Mouse (Mus musculus): Measurements from ENCODE around the gene Imp3. TPM values are rescaled to one million over a fixed set of nuclear protein-coding genes. Genes with fewer than 3 reads are reported as not detected.

Imp3 gene
- total RNA-seq, 1 experiment = 108 TPM

DNA sequence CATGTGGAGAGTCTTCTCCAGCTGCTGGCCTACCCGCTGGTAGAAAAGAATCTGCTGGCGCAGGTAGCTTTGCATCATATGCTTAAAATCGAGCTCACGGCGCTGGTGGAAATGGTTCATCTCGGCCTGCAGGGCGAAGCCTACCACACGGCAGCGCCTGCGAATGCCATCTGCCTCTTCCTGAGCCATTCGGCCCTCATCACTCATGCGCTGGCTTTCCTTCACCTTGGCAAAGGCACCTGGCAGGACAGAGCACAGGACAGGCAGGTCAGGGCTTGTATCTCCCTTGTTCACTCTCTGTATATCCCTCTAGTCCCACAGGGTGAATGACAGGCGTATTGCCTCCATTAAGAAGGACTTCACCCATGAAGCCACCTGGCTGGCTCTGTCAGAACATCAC, 18.8 kb upstream of the Imp3 start:
- H3K27ac ChIP-seq (ENCODE audit: insufficient read depth, low read depth, low read length, poor library complexity, severe bottlenecking) = no peak overlapping the region
- H3K9ac ChIP-seq (ENCODE audit: insufficient read depth, low read depth, low read length, poor library complexity, severe bottlenecking) = no peak overlapping the region
- in situ Hi-C loops (cut with MboI; ENCODE audit: low sequenced_read_pairs in 2 of 2, unreplicated experiment in 2 of 2) = no loop called here
- no peak for DNase-seq (ENCODE audit: low read depth, low spot score)
- no peak for TF ChIP-seq HCFC1 (IDR thresholded peaks at IDR 0.05; ENCODE audit: borderline replicate concordance, insufficient read depth, low read length)
- TF ChIP-seq ZC3H11A (IDR thresholded peaks at IDR 0.05; ENCODE audit: borderline replicate concordance, low read depth, low read length) = no peak
- TF ChIP-seq MAFK (IDR thresholded peaks at IDR 0.05; ENCODE audit: insufficient read depth, low read depth, low read length) = no peak
- TF ChIP-seq ZNF384 (IDR thresholded peaks at IDR 0.05; ENCODE audit: low read depth, low read length) = no peak
- no peak for TF ChIP-seq CHD2 (IDR thresholded peaks at IDR 0.05; ENCODE audit: low read depth, low read length)
- H3K9me3 ChIP-seq (ENCODE audit: control insufficient read depth, insufficient read depth, low read depth, low read length) = no peaks in the 10 kb centered on the region
- H3K4me1 ChIP-seq (ENCODE audit: control insufficient read depth in 2 of 2, insufficient read depth in 2 of 2, low read length in 2 of 2, poor library complexity in 1 of 2) = peaks cover 3 to 20% of the 10 kb centered on the region in 2 experiments; a peak in 1 of 4 replicates
- no peaks in the 10 kb centered on the region for H3K36me3 ChIP-seq (ENCODE audit: control insufficient read depth, insufficient read depth, low read length, poor library complexity, severe bottlenecking)
- no peak overlapping the region for H3K4me3 ChIP-seq (ENCODE audit: insufficient read depth in 1 of 2, low read depth in 1 of 2, low read length in 2 of 2, poor library complexity in 1 of 2, severe bottlenecking in 1 of 2)

DNA sequence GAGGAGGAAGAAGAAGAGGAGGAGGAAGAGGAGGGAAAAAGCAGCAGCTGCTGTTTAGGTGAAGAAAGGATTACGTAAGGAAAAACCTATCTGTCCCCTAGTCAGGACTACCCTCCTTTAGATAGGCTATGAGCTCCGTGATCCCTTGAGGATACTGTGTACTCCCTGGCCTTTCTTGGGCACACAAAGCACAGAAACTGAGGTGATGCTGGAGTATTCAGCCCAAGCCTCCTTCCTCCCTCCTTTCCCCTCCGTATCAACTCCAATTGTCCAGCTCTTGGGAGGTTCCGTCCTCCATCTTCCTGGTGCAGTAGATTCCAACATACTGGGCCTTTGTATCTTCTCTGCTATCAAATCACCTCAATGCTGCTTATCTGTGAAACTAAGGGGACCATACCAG, 14.5 kb upstream of the Imp3 start:
- in situ Hi-C loops (cut with MboI; ENCODE audit: low sequenced_read_pairs in 2 of 2, unreplicated experiment in 2 of 2) = no loop called here
- Histone ChIP-seq H3K4me3 (ENCODE audit: insufficient read depth in 1 of 2, low read depth in 1 of 2, low read length in 2 of 2, poor library complexity in 1 of 2, severe bottlenecking in 1 of 2) (no peak overlapping the region), H3K27ac (ENCODE audit: insufficient read depth, low read depth, low read length, poor library complexity, severe bottlenecking) (no peak overlapping the region), H3K9me3 (ENCODE audit: control insufficient read depth, insufficient read depth, low read depth, low read length) (no peaks in the 10 kb centered on the region), H3K36me3 (ENCODE audit: control insufficient read depth, insufficient read depth, low read length, poor library complexity, severe bottlenecking) (no peaks in the 10 kb centered on the region), H3K4me1 (ENCODE audit: control insufficient read depth in 2 of 2, insufficient read depth in 2 of 2, low read length in 2 of 2, poor library complexity in 1 of 2) (peaks cover 1 to 12% of the 10 kb centered on the region in 2 experiments; a peak in 1 of 4 replicates), H3K9ac (ENCODE audit: insufficient read depth, low read depth, low read length, poor library complexity, severe bottlenecking) (no peak overlapping the region)
- no peak for DNase-seq (ENCODE audit: low read depth, low spot score)
- TF ChIP-seq ZNF384 (IDR thresholded peaks at IDR 0.05; ENCODE audit: low read depth, low read length) (no peak), CHD2 (IDR thresholded peaks at IDR 0.05; ENCODE audit: low read depth, low read length) (no peak), HCFC1 (IDR thresholded peaks at IDR 0.05; ENCODE audit: borderline replicate concordance, insufficient read depth, low read length) (no peak), MAFK (IDR thresholded peaks at IDR 0.05; ENCODE audit: insufficient read depth, low read depth, low read length) (no peak), ZC3H11A (IDR thresholded peaks at IDR 0.05; ENCODE audit: borderline replicate concordance, low read depth, low read length) (no peak)

DNA sequence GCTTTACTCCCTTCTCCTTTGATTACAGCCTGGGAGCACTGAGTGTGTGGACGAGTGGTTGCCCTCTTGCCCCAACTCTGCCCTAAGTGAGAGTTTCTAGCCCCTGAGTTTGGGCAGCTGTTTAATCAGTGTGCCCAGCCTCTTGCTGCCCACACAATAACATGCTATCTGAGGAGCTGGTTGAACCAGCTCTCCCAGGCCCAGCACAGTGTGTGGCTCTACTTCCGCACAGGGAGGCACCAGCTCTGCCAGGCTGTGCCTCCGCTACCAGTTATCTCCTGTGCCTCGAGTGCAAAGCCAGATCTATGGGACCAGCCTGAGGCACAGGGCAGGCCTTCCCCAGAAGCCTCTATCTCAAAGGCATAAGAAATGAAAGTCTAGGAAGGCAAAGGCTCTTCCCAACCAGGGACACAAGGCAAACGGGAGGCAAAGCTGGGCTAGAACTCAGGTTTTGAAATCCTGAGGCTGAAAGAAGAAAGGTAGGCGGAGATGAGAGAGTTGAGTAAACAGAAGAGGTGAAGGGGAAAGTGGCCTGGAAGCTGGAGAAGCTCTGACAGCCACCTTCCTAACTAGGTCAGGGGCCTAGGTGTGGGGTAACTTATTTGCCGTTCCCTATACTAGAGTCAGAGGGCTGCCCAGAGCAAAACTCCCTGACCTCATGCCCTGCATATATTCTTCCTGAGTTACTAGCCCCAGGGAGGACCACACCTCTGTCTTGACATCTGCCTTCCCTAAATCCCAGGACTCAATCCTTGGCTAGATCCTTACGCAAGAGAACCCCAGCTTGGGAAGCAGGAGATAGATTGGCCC, 13.2 kb upstream of the Imp3 start:
- H3K27ac ChIP-seq (ENCODE audit: insufficient read depth, low read depth, low read length, poor library complexity, severe bottlenecking) = no peak overlapping the region
- DNase-seq (ENCODE audit: low read depth, low spot score) = no peak
- in situ Hi-C loops (cut with MboI; ENCODE audit: low sequenced_read_pairs in 2 of 2, unreplicated experiment in 2 of 2) = no loop called here
- no peaks in the 10 kb centered on the region for H3K9me3 ChIP-seq (ENCODE audit: control insufficient read depth, insufficient read depth, low read depth, low read length)
- no peak overlapping the region for H3K4me3 ChIP-seq (ENCODE audit: insufficient read depth in 1 of 2, low read depth in 1 of 2, low read length in 2 of 2, poor library complexity in 1 of 2, severe bottlenecking in 1 of 2)
- TF ChIP-seq ZC3H11A (IDR thresholded peaks at IDR 0.05; ENCODE audit: borderline replicate concordance, low read depth, low read length) (no peak), CHD2 (IDR thresholded peaks at IDR 0.05; ENCODE audit: low read depth, low read length) (no peak), ZNF384 (IDR thresholded peaks at IDR 0.05; ENCODE audit: low read depth, low read length) (no peak), MAFK (IDR thresholded peaks at IDR 0.05; ENCODE audit: insufficient read depth, low read depth, low read length) (no peak), HCFC1 (IDR thresholded peaks at IDR 0.05; ENCODE audit: borderline replicate concordance, insufficient read depth, low read length) (no peak)
- H3K9ac ChIP-seq (ENCODE audit: insufficient read depth, low read depth, low read length, poor library complexity, severe bottlenecking) = no peak overlapping the region
- no peaks in the 10 kb centered on the region for H3K36me3 ChIP-seq (ENCODE audit: control insufficient read depth, insufficient read depth, low read length, poor library complexity, severe bottlenecking)
- peaks cover 3 to 9% of the 10 kb centered on the region in 2 experiments; a peak in 2 of 4 replicates for H3K4me1 ChIP-seq (ENCODE audit: control insufficient read depth in 2 of 2, insufficient read depth in 2 of 2, low read length in 2 of 2, poor library complexity in 1 of 2)

DNA sequence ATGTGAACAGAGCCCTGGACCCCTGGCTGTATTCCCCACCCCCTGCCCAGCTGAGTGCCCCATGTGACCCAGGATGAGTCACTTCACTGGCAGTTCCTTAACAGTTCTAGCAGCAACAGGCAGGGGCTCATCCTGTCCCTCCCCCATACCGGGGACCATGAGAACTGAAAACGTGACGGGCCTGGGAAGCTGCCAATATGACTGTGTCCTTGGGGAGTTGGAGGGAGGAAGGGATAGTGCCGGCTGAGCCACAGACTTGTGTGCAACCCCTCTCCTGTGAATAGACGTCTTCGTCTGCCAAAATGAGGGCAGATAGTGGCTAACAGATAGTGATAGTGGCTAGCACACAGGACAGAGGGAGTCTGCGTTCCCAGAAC, 12.6 kb upstream of the Imp3 start:
- peaks cover 3 to 9% of the 10 kb centered on the region in 2 experiments; a peak in 2 of 4 replicates for H3K4me1 ChIP-seq (ENCODE audit: control insufficient read depth in 2 of 2, insufficient read depth in 2 of 2, low read length in 2 of 2, poor library complexity in 1 of 2)
- DNase-seq (ENCODE audit: low read depth, low spot score) = no peak
- no peak overlapping the region for H3K27ac ChIP-seq (ENCODE audit: insufficient read depth, low read depth, low read length, poor library complexity, severe bottlenecking)
- H3K4me3 ChIP-seq (ENCODE audit: insufficient read depth in 1 of 2, low read depth in 1 of 2, low read length in 2 of 2, poor library complexity in 1 of 2, severe bottlenecking in 1 of 2) = no peak overlapping the region
- TF ChIP-seq ZC3H11A (IDR thresholded peaks at IDR 0.05; ENCODE audit: borderline replicate concordance, low read depth, low read length) = no peak
- no peak for TF ChIP-seq ZNF384 (IDR thresholded peaks at IDR 0.05; ENCODE audit: low read depth, low read length)
- no peak for TF ChIP-seq HCFC1 (IDR thresholded peaks at IDR 0.05; ENCODE audit: borderline replicate concordance, insufficient read depth, low read length)
- no peak for TF ChIP-seq CHD2 (IDR thresholded peaks at IDR 0.05; ENCODE audit: low read depth, low read length)
- no peak for TF ChIP-seq MAFK (IDR thresholded peaks at IDR 0.05; ENCODE audit: insufficient read depth, low read depth, low read length)
- in situ Hi-C loops (cut with MboI; ENCODE audit: low sequenced_read_pairs in 2 of 2, unreplicated experiment in 2 of 2) = no loop called here
- H3K9ac ChIP-seq (ENCODE audit: insufficient read depth, low read depth, low read length, poor library complexity, severe bottlenecking) = no peak overlapping the region
- no peaks in the 10 kb centered on the region for H3K9me3 ChIP-seq (ENCODE audit: control insufficient read depth, insufficient read depth, low read depth, low read length)
- no peaks in the 10 kb centered on the region for H3K36me3 ChIP-seq (ENCODE audit: control insufficient read depth, insufficient read depth, low read length, poor library complexity, severe bottlenecking)

Measured in ES-E14 (cell line).